Mouse (Mus musculus) myocyte (in vitro differentiated cells): ENCODE measurements around the gene Hoxb7. TPM values are rescaled to one million over a fixed set of nuclear protein-coding genes. Genes with fewer than 3 reads are reported as not detected.

ENCODE experiments used
- H3K27me3 ChIP-seq: one replicate; pipeline ENCODE4 v1.6.1; 2011; ENCODE audit not compliant: control insufficient read depth, insufficient read depth, insufficient read length
- H3K36me3 ChIP-seq: one replicate; pipeline ENCODE4 v1.6.1; 2011; ENCODE audit not compliant: control insufficient read depth, insufficient read depth
- H3K4me2 ChIP-seq: one replicate; pipeline ENCODE4 v1.6.1; 2011; ENCODE audit warnings: low read depth, control low read depth
- H3K4me3 ChIP-seq: one replicate; pipeline ENCODE4 v1.5.1; 2011; ENCODE audit warnings: mild to moderate bottlenecking, control low read depth, moderate library complexity
- H3K79me2 ChIP-seq: one replicate; pipeline ENCODE4 v1.6.1; 2011; ENCODE audit not compliant: control insufficient read depth, insufficient read depth
- H3ac ChIP-seq: one replicate; pipeline ENCODE4 v1.6.1; 2011; ENCODE audit not compliant: control insufficient read depth, insufficient read length
- CEBPB ChIP-seq: IDR thresholded peaks from 2 replicates; pipeline ENCODE4 v1.6.1; 2011; ENCODE audit warnings: mild to moderate bottlenecking, moderate library complexity; ENCODE audit not compliant: poor library complexity, insufficient read depth, severe bottlenecking
- E2F4 ChIP-seq: IDR thresholded peaks from one replicate; pipeline ENCODE4 v1.6.1; 2011; ENCODE audit warnings: mild to moderate bottlenecking, control low read depth, moderate library complexity; ENCODE audit not compliant: insufficient read depth
- MAX ChIP-seq: IDR thresholded peaks from one replicate; pipeline ENCODE4 v1.6.1; 2011; ENCODE audit warnings: low read depth, mild to moderate bottlenecking, control low read depth
- MYOD1 ChIP-seq, 3 experiments: IDR thresholded peaks; one replicate each; pipeline ENCODE4 v1.6.1; 2011; ENCODE audit warnings: control low read depth in 2 of 3, low read depth in 2 of 3, mild to moderate bottlenecking in 2 of 3, moderate library complexity in 1 of 3; ENCODE audit not compliant: insufficient read length in 2 of 3, control insufficient read depth in 1 of 3
- MYOG ChIP-seq, 3 experiments: IDR thresholded peaks; one replicate each; pipeline ENCODE4 v1.6.1; 2011; ENCODE audit warnings: control low read depth in 2 of 3, low read depth in 2 of 3, mild to moderate bottlenecking in 2 of 3; ENCODE audit not compliant: insufficient read length in 2 of 3, control insufficient read depth in 1 of 3, insufficient read depth in 1 of 3
- POLR2A ChIP-seq: IDR thresholded peaks from one replicate; pipeline ENCODE4 v1.6.1; 2011; ENCODE audit warnings: low read depth, mild to moderate bottlenecking, control low read depth, moderate library complexity; ENCODE audit not compliant: insufficient read length
- POLR2AphosphoS2 ChIP-seq: IDR thresholded peaks from one replicate; pipeline ENCODE4 v1.6.1; 2011; ENCODE audit warnings: low read depth, control low read depth; ENCODE audit not compliant: insufficient read length
- REST ChIP-seq: IDR thresholded peaks from one replicate; pipeline ENCODE4 v1.6.1; 2011; ENCODE audit warnings: mild to moderate bottlenecking, control low read depth, moderate library complexity; ENCODE audit not compliant: insufficient read depth, insufficient read length
- SRF ChIP-seq: IDR thresholded peaks from one replicate; pipeline ENCODE4 v1.6.1; 2011; ENCODE audit warnings: low read depth; ENCODE audit not compliant: control insufficient read depth, insufficient read length
- TCF12 ChIP-seq: IDR thresholded peaks from one replicate; pipeline ENCODE4 v1.6.1; 2011; ENCODE audit warnings: mild to moderate bottlenecking, control low read depth; ENCODE audit not compliant: poor library complexity, insufficient read depth, severe bottlenecking
- TCF3 ChIP-seq: IDR thresholded peaks from one replicate; pipeline ENCODE4 v1.6.1; 2011; ENCODE audit warnings: low read depth, control low read depth; ENCODE audit not compliant: insufficient read length
- USF1 ChIP-seq: IDR thresholded peaks from one replicate; pipeline ENCODE4 v1.6.1; 2011; ENCODE audit warnings: low read depth, mild to moderate bottlenecking, control low read depth, moderate library complexity
- polyA plus RNA-seq: library from polyadenylated mRNA; unstranded; fragments of >200 nt; fragmentation: generic; extraction: Trizol; gene quantifications from one replicate; pipeline ENCODE4 v1.2.1, GENCODE M21; 2012; ENCODE audit warnings: missing spikeins

The Hoxb7 gene
- polyA plus RNA-seq, 1 experiment = 0.06 TPM

- no peak overlapping the region for H3K4me2 ChIP-seq
- H3K27me3 ChIP-seq = peaks cover 82% of the 10 kb centered on the region
- TF ChIP-seq SRF (no peak), MYOG (IDR thresholded peaks at IDR 0.05; ENCODE audit: control insufficient read depth in 1 of 3, insufficient read depth in 1 of 3, insufficient read length in 2 of 3, low read depth in 2 of 3) (no peak), POLR2AphosphoS2 (no peak), REST (no peak), TCF3 (no peak), MAX (no peak), TCF12 (no peak), USF1 (no peak), POLR2A (no peak), E2F4 (no peak)
Observed at GRCm38 (mm10) chr11:96277151-96278044, 9.0 kb upstream of the Hoxb7 start.

DNA sequence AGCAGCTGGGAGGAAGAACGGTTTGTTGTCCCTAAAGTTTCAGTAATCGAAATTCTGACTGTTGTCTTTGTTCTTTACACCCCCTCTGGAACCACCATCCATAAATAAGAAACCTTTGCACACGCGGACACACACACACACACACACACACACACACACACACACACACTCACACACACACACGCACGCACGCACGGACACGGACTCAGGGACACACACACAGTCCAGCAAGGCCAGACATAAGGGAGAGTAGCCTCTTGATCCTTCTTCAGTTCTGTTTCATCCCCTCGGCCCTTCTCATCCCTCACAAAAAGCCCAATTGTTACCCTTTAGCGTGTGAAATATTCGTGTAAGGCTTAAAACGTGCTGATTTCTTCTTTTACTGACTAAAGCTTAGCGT is 8.1 kb upstream of the Hoxb7 start:
- H3K4me3 ChIP-seq = no peak overlapping the region
- H3K79me2 ChIP-seq = no peaks in the 10 kb centered on the region
- H3K36me3 ChIP-seq = no peaks in the 10 kb centered on the region
- no peak overlapping the region for H3K4me2 ChIP-seq
- TF ChIP-seq CEBPB (no peak), MYOG (IDR thresholded peaks at IDR 0.05; ENCODE audit: control insufficient read depth in 1 of 3, insufficient read depth in 1 of 3, insufficient read length in 2 of 3, low read depth in 2 of 3) (no peak), USF1 (no peak), TCF12 (no peak)
- no peak overlapping the region for H3ac ChIP-seq
- peaks cover 83% of the 10 kb centered on the region for H3K27me3 ChIP-seq

More at GRCm38 (mm10) chr11:96277151-96278044, 9.0 kb upstream of the Hoxb7 start:
- Histone ChIP-seq H3K79me2 (no peaks in the 10 kb centered on the region), H3K36me3 (no peaks in the 10 kb centered on the region), H3K4me3 (no peak overlapping the region), H3ac (no peak overlapping the region)

DNA sequence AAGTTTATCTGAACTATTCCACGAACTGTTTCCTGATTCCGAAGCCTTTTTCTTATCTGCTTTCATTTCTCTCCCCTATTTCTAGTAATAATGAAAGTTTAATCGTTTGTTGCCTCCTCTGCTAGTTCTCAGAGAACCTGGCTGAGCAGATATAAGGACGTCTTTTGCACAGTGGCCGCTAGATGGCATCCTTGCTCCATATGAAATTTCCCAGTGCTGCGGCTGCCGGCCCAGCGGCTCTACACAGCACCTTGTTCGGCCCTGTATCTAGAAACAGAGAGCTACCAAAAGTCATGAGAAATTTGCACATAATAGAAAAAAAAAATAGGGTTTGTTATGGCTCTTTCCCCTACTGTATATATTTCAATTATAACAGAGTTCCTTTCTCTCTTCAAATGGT is 7.7 kb upstream of the Hoxb7 start:
- H3K4me2 ChIP-seq = no peak overlapping the region
- TF ChIP-seq TCF12 (no peak), MYOD1 (IDR thresholded peaks at IDR 0.05; ENCODE audit: control insufficient read depth in 1 of 3, insufficient read length in 2 of 3, low read depth in 2 of 3) (no peak), MAX (no peak), POLR2A (no peak), POLR2AphosphoS2 (no peak), MYOG (IDR thresholded peaks at IDR 0.05; ENCODE audit: control insufficient read depth in 1 of 3, insufficient read depth in 1 of 3, insufficient read length in 2 of 3, low read depth in 2 of 3) (no peak), USF1 (no peak), TCF3 (no peak), SRF (no peak), E2F4 (no peak), REST (no peak), CEBPB (no peak)
- peaks cover 85% of the 10 kb centered on the region for H3K27me3 ChIP-seq
- H3K79me2 ChIP-seq = no peaks in the 10 kb centered on the region
- H3ac ChIP-seq = no peak overlapping the region
- H3K36me3 ChIP-seq = no peaks in the 10 kb centered on the region
- no peak overlapping the region for H3K4me3 ChIP-seq

DNA sequence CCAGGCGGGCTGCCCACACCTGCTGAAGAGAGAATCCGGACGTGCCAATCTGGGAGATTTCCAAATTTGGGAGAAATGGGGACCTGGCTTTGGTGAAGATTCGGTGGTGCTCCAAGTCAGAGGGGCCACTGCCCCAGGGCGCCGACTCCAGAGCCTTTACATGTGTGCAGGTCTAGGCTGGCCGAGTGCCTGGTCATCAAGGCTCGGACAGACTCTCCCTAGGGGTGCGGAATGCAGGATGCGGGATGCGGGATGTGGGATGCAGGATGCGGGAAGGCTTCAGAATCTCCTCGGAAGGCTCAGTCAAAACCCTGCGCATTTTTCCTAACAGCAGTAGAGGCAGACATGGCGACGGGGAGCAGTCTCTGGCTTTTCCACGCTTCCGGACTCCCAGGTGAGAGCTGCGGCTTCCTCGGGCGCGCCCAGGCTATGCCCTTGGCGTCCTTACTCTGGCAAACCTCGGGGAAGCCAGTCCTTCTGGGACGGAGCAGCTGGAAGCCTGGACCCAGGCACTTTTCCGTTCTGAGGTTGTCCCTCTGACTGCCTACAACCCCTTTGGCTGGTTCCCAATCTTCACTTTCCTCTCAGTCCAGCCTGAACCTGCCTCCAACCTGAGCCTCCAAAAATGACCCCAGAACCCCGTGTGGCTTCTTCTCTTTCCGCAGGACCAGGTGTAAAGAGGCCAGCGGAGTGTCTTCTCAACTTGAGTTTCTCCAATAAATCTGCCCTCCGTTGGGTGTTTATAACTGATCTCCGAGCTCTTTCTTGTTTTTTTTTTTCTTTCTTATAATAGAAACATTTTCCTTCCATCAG is 6.8 kb upstream of the Hoxb7 start:
- no peaks in the 10 kb centered on the region for H3K79me2 ChIP-seq
- peaks cover 88% of the 10 kb centered on the region for H3K27me3 ChIP-seq
- H3K4me2 ChIP-seq = no peak overlapping the region
- H3ac ChIP-seq = no peak overlapping the region
- H3K4me3 ChIP-seq = no peak overlapping the region
- TF ChIP-seq SRF (no peak), MYOG (IDR thresholded peaks at IDR 0.05; ENCODE audit: control insufficient read depth in 1 of 3, insufficient read depth in 1 of 3, insufficient read length in 2 of 3, low read depth in 2 of 3) (no peak), POLR2AphosphoS2 (no peak), TCF3 (no peak), E2F4 (no peak), MYOD1 (IDR thresholded peaks at IDR 0.05; ENCODE audit: control insufficient read depth in 1 of 3, insufficient read length in 2 of 3, low read depth in 2 of 3) (no peak), TCF12 (no peak), CEBPB (no peak), POLR2A (no peak), REST (no peak), MAX (no peak), USF1 (no peak)
- H3K36me3 ChIP-seq = no peaks in the 10 kb centered on the region
